Mouse (Mus musculus) c-Kit-negative CD71-positive TER-119-positive erythroid progenitor cells, embryonic 14.5 days (primary cell): Measurements from ENCODE around the gene Fam117a.

ENCODE experiments used
- DNase-seq: peaks from one replicate; pipeline ENCODE4 v3.0.0-alpha.2; 2013; ENCODE audit warnings: low read depth, low spot score

Fam117a gene

GRCm38 (mm10) chr11:95420880-95421435 lies 84.1 kb downstream of the Fam117a start:
- DNase-seq, result no peak

- no peak for DNase-seq
Measured at GRCm38 (mm10) chr11:95423505-95423904, 86.7 kb downstream of the Fam117a start.

GRCm38 (mm10) chr11:95431344-95431743 lies 94.5 kb downstream of the Fam117a start:
- DNase-seq, result no peak
